Mouse (Mus musculus) stomach, embryonic 14.5 days (tissue): ENCODE results near the gene Ccr7. TPM values are rescaled to one million over a fixed set of nuclear protein-coding genes. Genes with fewer than 3 reads are reported as not detected.

ENCODE experiments used
- ATAC-seq: fragments of 200-750 bp; cut with Nextera tagmentation; 2 replicates; pipeline ENCODE4 v1.8.0; 2017; ENCODE audit warnings: low read depth, moderate TSS enrichment; ENCODE audit not compliant: insufficient number of reproducible peaks, insufficient read depth, low FRiP score
- H3K27ac ChIP-seq: fragments of 300-500 bp; sonication (generic); 2 replicates; pipeline ENCODE4 v1.5.1; 2014; ENCODE audit warnings: mild to moderate bottlenecking, low read length, moderate library complexity, mixed read lengths
- H3K27me3 ChIP-seq: fragments of 300-500 bp; sonication (generic); 2 replicates; pipeline ENCODE4 v1.6.1; 2014; ENCODE audit warnings: low read length, control low read depth, mixed read lengths; ENCODE audit not compliant: control insufficient read depth, insufficient read depth
- H3K36me3 ChIP-seq: fragments of 300-500 bp; sonication (generic); 2 replicates; pipeline ENCODE4 v1.6.1; 2014; ENCODE audit warnings: mild to moderate bottlenecking, control low read depth, low read length, moderate library complexity, mixed read lengths; ENCODE audit not compliant: control insufficient read depth, insufficient read depth
- H3K4me1 ChIP-seq: fragments of 300-500 bp; sonication (generic); 2 replicates; pipeline ENCODE4 v1.6.1; 2014; ENCODE audit warnings: low read length, control low read depth, mixed read lengths; ENCODE audit not compliant: control insufficient read depth, insufficient read depth
- H3K4me2 ChIP-seq: fragments of 300-500 bp; sonication (generic); replicated peaks from 2 replicates; pipeline ENCODE4 v1.6.1; 2014; ENCODE audit warnings: low read depth, low read length, control low read depth
- H3K4me3 ChIP-seq: fragments of 300-500 bp; sonication (generic); 2 replicates; pipeline ENCODE4 v1.5.1; 2014; ENCODE audit warnings: low read depth, low read length, control low read depth
- H3K9ac ChIP-seq: fragments of 300-500 bp; sonication (generic); replicated peaks from 2 replicates; pipeline ENCODE4 v1.6.1; 2014; ENCODE audit warnings: low read depth, mild to moderate bottlenecking, control low read depth, low read length, moderate library complexity, mixed read lengths
- H3K9me3 ChIP-seq: fragments of 300-500 bp; sonication (generic); 2 replicates; pipeline ENCODE4 v1.6.1; 2016; ENCODE audit warnings: low read depth, low read length, control low read depth; ENCODE audit not compliant: control insufficient read depth
- WGBS: fragments of 180-500 bp; shearing (Covaris S2); extraction: QIAGEN DNeasy Blood & Tissue Kit; methylation state at CpG from one replicate; pipeline ENCODE4 v1.1.7; 2014; 5-methylcytosine and 5-hydroxymethylcytosine counted together
- polyA plus RNA-seq: library from polyadenylated mRNA; unstranded; fragments of >200 nt; fragmentation: Nextera tagmentation; extraction: Ambion mirVana; gene quantifications from 2 replicates; pipeline ENCODE4 v1.2.1, GENCODE M21; 2014

Ccr7 gene
- polyA plus RNA-seq, 1 experiment from 2014 or later, result 0.52 TPM

- H3K27ac ChIP-seq, result peak overlapping the region; percentile 97
- H3K27me3 ChIP-seq, result no peaks in the 10 kb centered on the region
- 57% methylated on average over 6 of the region's 6 CpGs for WGBS
- no peak overlapping the region for H3K9ac ChIP-seq
- H3K36me3 ChIP-seq, result no peaks in the 10 kb centered on the region
- H3K4me1 ChIP-seq, result peaks cover 51% of the 10 kb centered on the region
- no peak overlapping the region for H3K4me2 ChIP-seq
- H3K9me3 ChIP-seq, result no peaks in the 10 kb centered on the region
- ATAC-seq, result no peak
- no peak overlapping the region for H3K4me3 ChIP-seq
These were observed 8.3 kb downstream of the Ccr7 start for GRCm38 (mm10) chr11:99146558-99146957.

- Histone ChIP-seq H3K4me3 (no peak overlapping the region), H3K4me2 (no peak overlapping the region), H3K9me3 (no peaks in the 10 kb centered on the region), H3K4me1 (peaks cover 53% of the 10 kb centered on the region), H3K36me3 (no peaks in the 10 kb centered on the region), H3K27me3 (no peaks in the 10 kb centered on the region), H3K27ac (no peak overlapping the region), H3K9ac (no peak overlapping the region)
- WGBS, result 95% methylated on average over 16 of the region's 16 CpGs
- no peak for ATAC-seq
These were observed 9.1 kb downstream of the Ccr7 start for GRCm38 (mm10) chr11:99145765-99146164.

GRCm38 (mm10) chr11:99144940-99145339 lies 9.9 kb downstream of the Ccr7 start:
- Histone ChIP-seq H3K9me3 (no peaks in the 10 kb centered on the region), H3K4me2 (no peak overlapping the region), H3K27ac (no peak overlapping the region), H3K27me3 (no peaks in the 10 kb centered on the region), H3K4me1 (peaks cover 51% of the 10 kb centered on the region), H3K36me3 (no peaks in the 10 kb centered on the region), H3K4me3 (no peak overlapping the region), H3K9ac (no peak overlapping the region)
- no peak for ATAC-seq
- WGBS, result 93% methylated on average over 23 of the region's 23 CpGs

GRCm38 (mm10) chr11:99144456-99144855 lies 10.4 kb downstream of the Ccr7 start:
- Histone ChIP-seq H3K9ac (no peak overlapping the region), H3K9me3 (no peaks in the 10 kb centered on the region), H3K27ac (no peak overlapping the region), H3K27me3 (no peaks in the 10 kb centered on the region), H3K4me1 (peaks cover 46% of the 10 kb centered on the region), H3K4me2 (no peak overlapping the region), H3K4me3 (no peak overlapping the region), H3K36me3 (no peaks in the 10 kb centered on the region)
- WGBS, result 65% methylated on average over 5 of the region's 5 CpGs
- no peak for ATAC-seq

GRCm38 (mm10) chr11:99143123-99144082 lies 11.5 kb downstream of the Ccr7 start:
- no peak overlapping the region for H3K4me2 ChIP-seq
- peaks cover 36% of the 10 kb centered on the region for H3K4me1 ChIP-seq
- no peaks in the 10 kb centered on the region for H3K9me3 ChIP-seq
- no peaks in the 10 kb centered on the region for H3K36me3 ChIP-seq
- WGBS, result 61% methylated on average over 16 of the region's 16 CpGs
- H3K9ac ChIP-seq, result no peak overlapping the region
- no peak overlapping the region for H3K4me3 ChIP-seq
- no peaks in the 10 kb centered on the region for H3K27me3 ChIP-seq
- no peak overlapping the region; the same call in 1 of the 2 replicates for H3K27ac ChIP-seq
- no peak for ATAC-seq

- Histone ChIP-seq H3K4me2 (no peak overlapping the region), H3K4me1 (peaks cover 28% of the 10 kb centered on the region), H3K9me3 (no peaks in the 10 kb centered on the region), H3K36me3 (no peaks in the 10 kb centered on the region), H3K4me3 (no peak overlapping the region), H3K27me3 (no peaks in the 10 kb centered on the region), H3K27ac (peak overlapping the region; percentile 39; the same call in 1 of the 2 replicates), H3K9ac (no peak overlapping the region)
- no peak for ATAC-seq
- 72% methylated on average over 18 of the region's 18 CpGs for WGBS
These were observed 12.3 kb downstream of the Ccr7 start for GRCm38 (mm10) chr11:99142493-99143095.

GRCm38 (mm10) chr11:99142046-99142445 lies 12.8 kb downstream of the Ccr7 start:
- Histone ChIP-seq H3K9me3 (no peaks in the 10 kb centered on the region), H3K4me3 (no peak overlapping the region), H3K27ac (0 out of 2 replicates have a peak overlapping the region, but pooled peaks have one; percentile 39), H3K4me2 (no peak overlapping the region), H3K4me1 (peaks cover 23% of the 10 kb centered on the region), H3K36me3 (no peaks in the 10 kb centered on the region), H3K9ac (no peak overlapping the region), H3K27me3 (no peaks in the 10 kb centered on the region)
- 80% methylated on average over 6 of the region's 6 CpGs for WGBS
- ATAC-seq, result no peak

GRCm38 (mm10) chr11:99141600-99141999 lies 13.3 kb downstream of the Ccr7 start:
- Histone ChIP-seq H3K27ac (no peak overlapping the region), H3K4me1 (peaks cover 19% of the 10 kb centered on the region), H3K9ac (no peak overlapping the region), H3K27me3 (no peaks in the 10 kb centered on the region), H3K4me2 (no peak overlapping the region), H3K36me3 (no peaks in the 10 kb centered on the region), H3K4me3 (no peak overlapping the region), H3K9me3 (no peaks in the 10 kb centered on the region)
- WGBS, result 54% methylated on average over 7 of the region's 7 CpGs
- no peak for ATAC-seq
